Mouse (Mus musculus): ENCODE measurements around the gene Pomt1.

The Pomt1 gene

GRCm38 (mm10) chr2:32235886-32236759 is at the start of gene Pomt1:
Gene Pomt1, plus strand, starts transcription at chr2:32236590.
- DNase-seq (ENCODE audit: extremely low read depth, low read depth, low spot score) = no peak

- DNase-seq (ENCODE audit: extremely low read depth, low read depth, low spot score) = peak; percentile 43
These were observed 49.3 kb upstream of the Pomt1 start for GRCm38 (mm10) chr2:32187019-32187551.

GRCm38 (mm10) chr2:32187649-32188048 is 48.7 kb upstream of the Pomt1 start:
- DNase-seq (ENCODE audit: extremely low read depth, low read depth, low spot score) = no peak

GRCm38 (mm10) chr2:32189060-32189681 is 47.2 kb upstream of the Pomt1 start:
- DNase-seq (ENCODE audit: extremely low read depth, low read depth, low spot score) = no peak

GRCm38 (mm10) chr2:32190620-32191019 is 45.8 kb upstream of the Pomt1 start:
- no peak for DNase-seq (ENCODE audit: extremely low read depth, low read depth, low spot score)

- DNase-seq (ENCODE audit: extremely low read depth, low read depth, low spot score) = no peak
These were observed 44.4 kb upstream of the Pomt1 start for GRCm38 (mm10) chr2:32191872-32192507.

GRCm38 (mm10) chr2:32198977-32199376 is 37.4 kb upstream of the Pomt1 start:
- no peak for DNase-seq (ENCODE audit: extremely low read depth, low read depth, low spot score)

- no peak for DNase-seq (ENCODE audit: extremely low read depth, low read depth, low spot score)
These were observed 36.4 kb upstream of the Pomt1 start for GRCm38 (mm10) chr2:32200033-32200432.

GRCm38 (mm10) chr2:32200712-32201111 is 35.7 kb upstream of the Pomt1 start:
- DNase-seq (ENCODE audit: extremely low read depth, low read depth, low spot score) = no peak

GRCm38 (mm10) chr2:32201527-32201926 is 34.9 kb upstream of the Pomt1 start:
- DNase-seq (ENCODE audit: extremely low read depth, low read depth, low spot score) = no peak

- DNase-seq (ENCODE audit: extremely low read depth, low read depth, low spot score) = no peak
These were observed 32.5 kb upstream of the Pomt1 start for GRCm38 (mm10) chr2:32203853-32204252.

- DNase-seq (ENCODE audit: extremely low read depth, low read depth, low spot score) = no peak
These were observed 28.7 kb upstream of the Pomt1 start for GRCm38 (mm10) chr2:32207682-32208081.

- DNase-seq (ENCODE audit: extremely low read depth, low read depth, low spot score) = no peak
These were observed 24.7 kb upstream of the Pomt1 start for GRCm38 (mm10) chr2:32211689-32212088.

- DNase-seq (ENCODE audit: extremely low read depth, low read depth, low spot score) = no peak
These were observed 23.4 kb upstream of the Pomt1 start for GRCm38 (mm10) chr2:32213000-32213399.

GRCm38 (mm10) chr2:32215576-32215975 is 20.8 kb upstream of the Pomt1 start:
- DNase-seq (ENCODE audit: extremely low read depth, low read depth, low spot score) = no peak

GRCm38 (mm10) chr2:32216506-32216905 is 19.9 kb upstream of the Pomt1 start:
- DNase-seq (ENCODE audit: extremely low read depth, low read depth, low spot score) = no peak

GRCm38 (mm10) chr2:32217656-32218055 is 18.7 kb upstream of the Pomt1 start:
- no peak for DNase-seq (ENCODE audit: extremely low read depth, low read depth, low spot score)

GRCm38 (mm10) chr2:32218113-32218512 is 18.3 kb upstream of the Pomt1 start:
- DNase-seq (ENCODE audit: extremely low read depth, low read depth, low spot score) = no peak

GRCm38 (mm10) chr2:32218541-32219334 is 17.7 kb upstream of the Pomt1 start:
- DNase-seq (ENCODE audit: extremely low read depth, low read depth, low spot score) = no peak

- DNase-seq (ENCODE audit: extremely low read depth, low read depth, low spot score) = no peak
These were observed 16.9 kb upstream of the Pomt1 start for GRCm38 (mm10) chr2:32219501-32219900.

GRCm38 (mm10) chr2:32220021-32220420 is 16.4 kb upstream of the Pomt1 start:
- DNase-seq (ENCODE audit: extremely low read depth, low read depth, low spot score) = no peak
